Mouse (Mus musculus) testis, postnatal 14 days (tissue): ENCODE data around the gene Dzip1l.
"Not testable (repeated sequence)": the region's sequence is repeated elsewhere in the genome, so short reads cannot be mapped to it uniquely, and the experiment has no call there.

Source experiments
- DNase-seq: peaks from one replicate; pipeline ENCODE4 v3.0.0; 2021; ENCODE audit warnings: low spot score

The Dzip1l gene

GRCm38 (mm10) chr9:99629281-99630011 lies at the start of gene Dzip1l:
Gene Dzip1l (plus strand): TSS chr9:99629496.
- DNase-seq, result peak; percentile 73

- no peak for DNase-seq
These were observed 48.6 kb upstream of the Dzip1l start for GRCm38 (mm10) chr9:99580655-99581054.

GRCm38 (mm10) chr9:99587505-99588202 lies 41.6 kb upstream of the Dzip1l start:
- peak; percentile 70 for DNase-seq

GRCm38 (mm10) chr9:99591144-99591543 lies 38.2 kb upstream of the Dzip1l start:
- no peak for DNase-seq

GRCm38 (mm10) chr9:99599127-99599526 lies 30.2 kb upstream of the Dzip1l start:
- not testable (repeated sequence) for DNase-seq

GRCm38 (mm10) chr9:99603566-99603965 lies 25.7 kb upstream of the Dzip1l start:
- no peak for DNase-seq

- DNase-seq, result no peak
These were observed 17.1 kb upstream of the Dzip1l start, which contains the start of gene A4gnt for GRCm38 (mm10) chr9:99612202-99612601. Gene A4gnt (plus strand): TSS chr9:99612502.

- DNase-seq, result no peak
These were observed 9.6 kb upstream of the Dzip1l start for GRCm38 (mm10) chr9:99619688-99620087.

GRCm38 (mm10) chr9:99620196-99620595 lies 9.1 kb upstream of the Dzip1l start:
- DNase-seq, result no peak

- DNase-seq, result no peak
These were observed 7.3 kb upstream of the Dzip1l start for GRCm38 (mm10) chr9:99622034-99622433.

GRCm38 (mm10) chr9:99622966-99623365 lies 6.3 kb upstream of the Dzip1l start:
- no peak for DNase-seq

GRCm38 (mm10) chr9:99624117-99624516 lies 5.2 kb upstream of the Dzip1l start:
- peak; percentile 26 for DNase-seq

- no peak for DNase-seq
These were observed 715 bp upstream of the Dzip1l start for GRCm38 (mm10) chr9:99628581-99628980.

GRCm38 (mm10) chr9:99630071-99630470 lies 775 bp downstream of the Dzip1l start:
- DNase-seq, result no peak

GRCm38 (mm10) chr9:99630528-99631125 lies 1.3 kb downstream of the Dzip1l start:
- DNase-seq, result no peak

- DNase-seq, result no peak
These were observed 2.5 kb downstream of the Dzip1l start for GRCm38 (mm10) chr9:99631781-99632180.

GRCm38 (mm10) chr9:99632264-99632663 lies 3.0 kb downstream of the Dzip1l start:
- no peak for DNase-seq

GRCm38 (mm10) chr9:99636776-99637175 lies 7.5 kb downstream of the Dzip1l start:
- DNase-seq, result no peak

- no peak for DNase-seq
These were observed 7.9 kb downstream of the Dzip1l start for GRCm38 (mm10) chr9:99637227-99637626.

- no peak for DNase-seq
These were observed 8.4 kb downstream of the Dzip1l start for GRCm38 (mm10) chr9:99637736-99638135.

GRCm38 (mm10) chr9:99639957-99640356 lies 10.7 kb downstream of the Dzip1l start:
- DNase-seq, result no peak

- DNase-seq, result no peak
These were observed 16.1 kb downstream of the Dzip1l start for GRCm38 (mm10) chr9:99645416-99645815.

- no peak for DNase-seq
These were observed 16.8 kb downstream of the Dzip1l start for GRCm38 (mm10) chr9:99646102-99646501.
